Mouse (Mus musculus) right cerebral cortex, adult 2 months (tissue): ENCODE results near the gene Miga1.
A peak's percentile ranks its signal among the peaks of the same experiment; 100 is the strongest.

Experiments
- DNase-seq, 2 experiments: peaks; one replicate each; pipeline ENCODE4 v3.0.0; 2021 to 2022; ENCODE audit warnings: low spot score in 2 of 2

Miga1 gene

GRCm38 (mm10) chr3:152339862-152340557 lies at the start of gene Miga1:
TSS of gene Miga1 (minus strand) at chr3:152340407.
- peak; percentile 85 to 87 for DNase-seq

DNA sequence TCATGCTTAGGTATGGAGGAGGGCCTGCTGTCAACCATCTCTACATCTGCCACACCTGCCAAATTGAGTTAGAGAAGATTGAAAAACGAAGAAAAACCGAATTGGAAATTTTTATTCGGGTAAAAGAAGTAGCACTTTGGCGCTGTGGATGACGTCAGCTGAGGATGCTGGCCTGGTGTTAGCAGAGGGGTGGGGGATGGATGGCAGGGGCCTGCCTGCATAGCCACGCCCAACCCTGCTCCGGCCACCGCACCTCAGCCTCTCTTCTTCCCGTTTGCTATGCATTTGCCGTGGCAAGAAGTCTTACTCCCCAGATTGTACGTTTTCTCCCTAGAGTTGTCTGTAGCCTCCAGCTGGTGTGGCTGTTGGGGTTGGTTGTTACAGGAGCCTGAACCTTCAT lies 43.9 kb upstream of the Miga1 start:
- DNase-seq: no peak

- no peak for DNase-seq
These were observed 35.9 kb upstream of the Miga1 start for GRCm38 (mm10) chr3:152376063-152376462.

DNA sequence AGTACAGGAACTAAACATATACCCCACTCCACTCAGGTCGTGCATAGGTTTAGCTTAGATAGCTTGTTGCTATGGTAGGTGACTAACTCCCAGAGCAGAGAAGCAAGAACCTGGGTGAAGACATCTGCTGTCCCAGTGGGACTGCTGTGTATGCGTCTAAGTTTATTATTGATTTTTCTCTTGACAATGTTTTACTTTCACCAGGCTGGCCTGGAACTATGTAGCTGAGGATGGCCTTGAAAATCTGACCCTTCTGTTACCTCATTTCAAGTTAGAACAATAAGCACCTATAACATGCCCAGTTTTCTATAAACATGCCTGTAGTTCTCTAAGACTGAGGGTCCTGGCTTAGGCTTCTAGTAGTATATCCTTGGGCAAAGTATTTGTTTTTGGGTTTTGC lies 24.0 kb upstream of the Miga1 start:
- no peak for DNase-seq

DNA sequence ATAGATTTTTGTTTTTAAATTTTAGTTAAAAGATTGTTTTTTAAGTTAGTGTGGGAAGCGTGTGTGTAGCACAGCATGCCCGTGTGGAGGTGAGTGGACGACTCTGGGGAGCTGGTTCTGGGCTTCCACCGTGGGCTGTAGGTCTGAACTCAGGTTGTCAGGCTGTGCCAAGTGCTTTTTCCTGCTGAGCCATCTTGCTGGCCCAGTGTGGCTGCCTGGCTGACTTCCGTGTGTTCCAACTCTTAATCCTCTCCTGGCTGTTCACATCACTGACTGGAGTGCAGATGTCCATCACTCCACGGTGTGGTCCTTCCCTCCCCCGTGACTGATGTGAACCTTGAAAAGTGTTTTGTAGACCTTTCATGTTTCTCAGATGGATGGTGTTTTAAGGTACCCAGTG lies 18.9 kb upstream of the Miga1 start:
- no peak for DNase-seq

DNA sequence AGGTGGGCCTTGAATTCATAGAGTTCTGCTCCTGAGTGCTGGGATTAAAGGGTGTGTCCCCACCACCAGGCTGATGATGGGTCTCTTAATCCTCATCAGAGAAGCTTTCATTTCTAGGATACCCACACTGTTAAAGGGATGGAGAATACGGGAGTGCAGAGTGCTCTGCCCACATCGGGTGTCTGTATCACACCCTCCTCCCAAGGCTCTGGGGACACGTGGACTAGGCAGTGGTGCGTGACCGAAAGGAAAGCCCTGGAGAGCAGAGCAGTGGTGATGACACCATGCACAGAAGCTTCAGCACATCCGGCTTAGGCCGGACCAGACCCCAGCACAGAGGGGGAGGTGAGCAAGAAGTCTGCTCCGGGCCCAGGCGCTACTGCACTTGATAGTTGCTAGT lies 16.5 kb upstream of the Miga1 start:
- DNase-seq: no peak

DNA sequence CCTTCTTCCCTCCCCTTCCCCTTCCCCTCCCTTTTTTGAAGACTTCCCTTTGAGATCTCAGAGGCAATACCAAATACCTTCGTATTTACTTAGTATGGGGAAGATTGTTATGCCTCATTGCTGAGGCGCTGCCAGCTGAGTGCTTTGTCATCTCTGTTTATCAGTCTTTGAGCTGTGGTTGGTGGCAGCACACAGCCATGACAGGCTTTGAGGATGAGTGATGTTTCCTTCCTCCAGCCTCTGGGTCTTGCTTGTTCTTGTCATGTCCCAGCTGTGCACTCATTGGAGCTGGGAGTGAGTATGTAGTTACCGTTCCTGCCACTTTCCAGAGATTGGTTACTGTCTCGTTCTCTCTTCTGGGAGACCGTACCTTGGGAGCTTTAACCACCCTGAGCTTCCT lies 15.2 kb upstream of the Miga1 start:
- no peak for DNase-seq

- DNase-seq: no peak
These were observed 13.4 kb upstream of the Miga1 start for GRCm38 (mm10) chr3:152353434-152354177.

GRCm38 (mm10) chr3:152352289-152352688 lies 12.1 kb upstream of the Miga1 start:
- DNase-seq: no peak

DNA sequence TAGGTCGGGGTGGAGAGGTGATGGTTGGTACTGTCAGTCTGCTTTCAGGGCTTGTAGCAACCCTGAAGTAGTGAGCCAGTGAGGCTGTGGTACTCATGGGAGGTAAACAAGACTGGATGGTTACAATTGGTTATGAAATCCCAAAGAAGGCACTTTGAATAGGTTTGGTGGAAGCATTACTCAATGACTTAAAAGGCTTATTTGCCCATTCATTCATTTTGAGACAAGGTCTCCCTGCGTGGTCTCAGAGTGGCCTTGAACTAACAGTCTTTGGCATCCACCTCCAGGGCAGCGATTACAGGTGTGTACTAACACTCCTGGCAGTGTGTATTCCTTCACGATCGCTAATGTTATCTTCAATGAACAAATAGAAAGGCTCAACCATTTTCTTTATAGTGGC lies 10.8 kb upstream of the Miga1 start:
- DNase-seq: no peak

DNA sequence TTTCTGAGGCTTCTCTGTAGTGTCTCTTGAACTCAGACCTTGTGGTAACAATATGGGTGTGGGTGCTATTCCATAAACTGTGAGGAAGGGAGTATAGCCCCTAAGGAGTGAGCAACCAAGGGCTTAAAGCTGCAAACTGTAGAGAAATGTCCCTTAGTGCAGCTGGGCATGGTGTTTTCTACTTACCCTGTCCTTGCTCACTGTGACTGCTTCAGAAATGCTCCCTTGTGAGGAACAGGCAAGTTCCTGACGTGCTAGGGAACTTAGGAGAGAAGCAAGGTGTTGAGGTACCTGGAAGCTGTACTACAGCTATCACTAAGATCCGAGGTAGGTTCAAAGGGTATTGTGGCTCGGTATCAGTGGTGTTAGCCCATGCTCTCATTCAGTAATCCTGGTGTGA lies 10.2 kb upstream of the Miga1 start:
- no peak for DNase-seq

- DNase-seq: no peak
These were observed 8.0 kb upstream of the Miga1 start for GRCm38 (mm10) chr3:152348011-152348830.

GRCm38 (mm10) chr3:152347227-152347626 lies 7.0 kb upstream of the Miga1 start:
- no peak for DNase-seq

DNA sequence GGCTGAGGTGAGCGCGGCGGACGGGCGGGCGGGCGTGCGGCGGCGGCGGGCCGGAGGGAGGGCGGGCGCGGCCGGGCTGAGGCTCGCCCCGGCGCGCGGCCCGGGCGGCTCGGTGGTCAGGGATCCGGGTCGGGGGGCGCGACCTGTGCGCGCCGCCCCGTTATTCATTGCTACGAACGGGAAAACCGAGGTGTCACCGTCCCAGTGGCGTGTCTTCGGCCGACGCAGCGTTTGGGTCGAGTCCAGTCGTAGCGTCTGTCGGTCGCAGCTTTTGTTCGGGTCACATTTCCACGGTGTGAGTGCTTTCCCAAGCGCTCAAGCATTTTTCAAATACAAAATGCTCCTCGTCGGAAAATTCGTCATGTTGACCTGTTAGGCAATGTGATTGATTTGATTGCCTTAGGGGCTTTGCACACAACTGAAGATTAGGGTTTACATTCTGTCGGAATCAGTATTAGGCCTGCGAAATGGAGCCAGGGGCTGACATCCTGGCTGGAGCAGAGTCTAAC lies 6.5 kb upstream of the Miga1 start:
- DNase-seq: peak; percentile 37 to 49

GRCm38 (mm10) chr3:152345732-152346632 lies 5.8 kb upstream of the Miga1 start, which contains the start of gene Usp33:
TSS of gene Usp33 (plus strand) at chr3:152346478.
- DNase-seq: peak; percentile 90 to 92

DNA sequence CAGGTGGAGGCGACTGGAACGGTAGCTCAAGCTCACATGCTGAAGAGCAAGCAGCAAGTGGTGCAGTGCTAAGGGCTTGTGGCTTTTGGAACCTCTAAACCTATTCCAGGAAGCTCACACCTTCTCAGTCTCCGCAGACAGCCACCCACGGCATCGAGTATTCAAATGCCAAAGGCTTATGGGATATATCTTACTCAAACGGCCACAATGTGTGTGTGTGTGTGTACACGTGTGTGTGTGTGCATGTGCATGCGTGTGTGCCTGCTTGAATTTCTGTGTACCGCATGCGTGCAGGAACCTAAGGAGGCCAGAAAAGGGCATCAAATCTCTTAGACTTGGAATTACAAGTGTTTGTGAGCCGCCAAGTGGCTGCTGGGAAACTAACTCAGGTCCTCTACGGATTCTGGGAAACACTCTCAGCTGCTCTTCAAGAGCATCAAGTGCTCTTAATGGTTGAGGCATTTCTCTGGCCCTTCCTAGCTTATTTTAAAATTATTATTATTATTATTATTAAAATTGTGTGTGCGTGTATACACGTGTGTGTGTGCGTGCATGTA lies 2.8 kb upstream of the Miga1 start:
- DNase-seq: no peak

DNA sequence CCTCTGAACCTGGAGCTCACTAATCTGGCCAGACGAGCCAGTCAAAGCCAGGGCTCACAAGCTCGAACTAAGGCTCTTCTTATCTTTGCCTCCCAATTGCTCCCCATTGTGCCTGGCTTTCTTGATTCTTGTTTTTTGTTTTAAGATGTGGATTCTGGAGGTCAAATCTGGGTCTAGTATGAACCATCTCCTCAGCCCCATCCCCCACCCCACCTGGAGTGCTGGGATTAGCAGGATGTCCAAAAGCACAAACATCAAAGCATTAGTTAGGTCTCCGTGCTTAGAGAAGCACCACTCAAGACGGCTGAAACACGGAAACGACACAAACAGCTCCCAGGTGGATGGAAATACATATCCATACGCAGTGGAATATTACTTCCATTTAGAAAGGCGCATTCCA lies 4.1 kb downstream of the Miga1 start:
- DNase-seq: no peak

- DNase-seq: no peak
These were observed 6.6 kb downstream of the Miga1 start for GRCm38 (mm10) chr3:152333641-152334040.

DNA sequence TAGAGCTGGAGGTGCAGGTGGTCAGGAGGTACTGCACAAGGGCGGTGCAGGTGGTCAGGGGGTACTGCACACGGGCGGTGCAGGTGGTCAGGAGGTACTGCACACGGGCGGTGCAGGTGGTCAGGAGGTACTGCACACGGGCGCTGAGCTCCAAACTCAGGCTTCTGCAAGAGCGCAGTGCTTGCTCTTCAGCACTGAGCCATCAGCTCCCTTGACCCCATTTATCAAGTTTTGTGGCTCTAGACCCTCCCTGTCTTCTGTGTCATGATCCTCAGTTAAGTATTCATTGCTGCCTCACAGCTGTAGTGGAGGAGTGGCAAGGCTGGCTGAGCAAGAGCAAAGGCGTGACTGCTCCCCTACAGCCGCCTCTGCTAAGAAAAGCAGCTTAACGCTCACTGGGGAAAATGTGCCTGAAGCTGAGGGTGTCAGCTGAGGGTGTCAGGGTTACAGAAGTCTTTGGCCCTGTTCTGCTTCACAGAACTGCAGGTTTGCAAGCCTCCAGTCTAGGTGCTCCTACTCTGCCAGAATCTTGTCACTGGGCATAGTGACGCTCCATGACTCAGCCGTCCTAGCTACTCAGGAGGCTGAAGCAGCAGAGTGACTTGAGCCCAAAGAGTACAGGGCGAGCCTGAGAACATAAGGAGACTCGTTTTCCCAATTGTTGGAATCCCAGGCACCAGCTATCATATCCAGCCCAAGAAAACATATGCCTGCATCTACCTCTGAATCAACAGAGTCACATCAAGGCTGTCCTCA lies 7.5 kb downstream of the Miga1 start:
- peak in 1 of 2 experiments; percentile 15 for DNase-seq

GRCm38 (mm10) chr3:152332104-152332503 lies 8.1 kb downstream of the Miga1 start:
- DNase-seq: no peak
